Mouse (Mus musculus) MEL (cell line): ENCODE measurements at regions not wholly inside any gene's neighbourhood (a gene's known extent, or its start where the extent isn't known, plus 50 kb on each side); places are given as distances from the start of the nearest gene placed in this dataset.
"Not testable (repeated sequence)": the region's sequence is repeated elsewhere in the genome, so short reads cannot be mapped to it uniquely, and the experiment has no call there.

Source experiments
- CTCF ChIP-seq, 3 experiments: IDR thresholded peaks in 2 of 3; conservative IDR thresholded peaks in 1 of 3; 2 replicates each; pipeline ENCODE4 v1.5.1; 2011 to 2012; ENCODE audit warnings: low read length in 3 of 3, low read depth in 2 of 3, mild to moderate bottlenecking in 2 of 3, improper control_type of control experiment in 1 of 3, inconsistent platforms in 1 of 3, mixed read lengths in 1 of 3, moderate library complexity in 1 of 3; ENCODE audit not compliant: control insufficient read depth in 1 of 3, insufficient read depth in 1 of 3, poor library complexity in 1 of 3, severe bottlenecking in 1 of 3
- E2F4 ChIP-seq: IDR thresholded peaks from 2 replicates; pipeline ENCODE4 v1.6.1; 2011; ENCODE audit warnings: low read depth, low read length, improper control_type of control experiment, borderline replicate concordance
- GATA1 ChIP-seq: IDR thresholded peaks from 2 replicates; pipeline ENCODE4 v1.6.1; 2011; ENCODE audit warnings: low read depth, low read length, improper control_type of control experiment
- JUND ChIP-seq: IDR thresholded peaks from 2 replicates; pipeline ENCODE4 v1.6.1; 2011; ENCODE audit warnings: low read depth, mild to moderate bottlenecking, improper control_type of control experiment, low read length
- MAX ChIP-seq: IDR thresholded peaks from 2 replicates; pipeline ENCODE4 v1.6.1; 2011; ENCODE audit warnings: low read length, improper control_type of control experiment
- POLR2A ChIP-seq, 2 experiments: IDR thresholded peaks; 2 replicates each; pipeline ENCODE4 v1.6.1; 2011 to 2012; ENCODE audit warnings: low read length in 2 of 2, mild to moderate bottlenecking in 2 of 2, control low read depth in 1 of 2, improper control_type of control experiment in 1 of 2, low read depth in 1 of 2, moderate library complexity in 1 of 2; ENCODE audit not compliant: control insufficient read depth in 1 of 2, insufficient read depth in 1 of 2, poor library complexity in 1 of 2
- SMC3 ChIP-seq: IDR thresholded peaks from 2 replicates; pipeline ENCODE4 v1.6.1; 2011; ENCODE audit warnings: low read depth, low read length, improper control_type of control experiment

- TF ChIP-seq E2F4; MAX; POLR2A (IDR thresholded peaks at IDR 0.05; ENCODE audit: control insufficient read depth in 1 of 2, insufficient read depth in 1 of 2, low read depth in 1 of 2, low read length in 2 of 2, poor library complexity in 1 of 2); CTCF (IDR thresholded peaks at IDR 0.05 in 2 of 3, conservative IDR thresholded peaks at IDR 0.05 in 1 of 3; ENCODE audit: control insufficient read depth in 1 of 3, insufficient read depth in 1 of 3, low read depth in 2 of 3, low read length in 3 of 3, poor library complexity in 1 of 3, severe bottlenecking in 1 of 3); GATA1; JUND; SMC3: not testable (repeated sequence)
Measured at GRCm38 (mm10) chr13:99122539-99122938, 62.1 kb upstream of the Zfp366 start.
